Mouse (Mus musculus) cerebellum, adult 8-10 months (tissue): ENCODE data around the gene Cntd1.

ENCODE experiments used
- DNase-seq: peaks from one replicate; pipeline ENCODE4 v3.0.0; 2022

The Cntd1 gene

GRCm38 (mm10) chr11:101334516-101334915 lies 55.7 kb downstream of the Cntd1 start:
- no peak for DNase-seq

- DNase-seq: no peak
Observed at GRCm38 (mm10) chr11:101335685-101336084, 56.9 kb downstream of the Cntd1 start.

GRCm38 (mm10) chr11:101338123-101338760 lies 59.4 kb downstream of the Cntd1 start:
- DNase-seq: no peak
